Mouse (Mus musculus): Measurements from ENCODE around the gene Col8a2.

Gene Col8a2

GRCm38 (mm10) chr4:126286492-126286891, at the start of gene Col8a2:
Gene Col8a2 (plus strand): TSS chr4:126286793.
- no peak for DNase-seq (ENCODE audit: low read depth)

- no peak for DNase-seq (ENCODE audit: low read depth)
Measured at GRCm38 (mm10) chr4:126237721-126238242, 48.8 kb upstream of the Col8a2 start.

GRCm38 (mm10) chr4:126239862-126240475, 46.6 kb upstream of the Col8a2 start:
- no peak for DNase-seq (ENCODE audit: low read depth)

- DNase-seq (ENCODE audit: low read depth) = no peak
Measured at GRCm38 (mm10) chr4:126241956-126242355, 44.6 kb upstream of the Col8a2 start.

- DNase-seq (ENCODE audit: low read depth) = no peak
Measured at GRCm38 (mm10) chr4:126242510-126242909, 44.1 kb upstream of the Col8a2 start.

GRCm38 (mm10) chr4:126246202-126246889, 40.2 kb upstream of the Col8a2 start:
- DNase-seq (ENCODE audit: low read depth) = no peak

- no peak for DNase-seq (ENCODE audit: low read depth)
Measured at GRCm38 (mm10) chr4:126248261-126248868, 38.2 kb upstream of the Col8a2 start.

GRCm38 (mm10) chr4:126250659-126251058, 35.9 kb upstream of the Col8a2 start:
- DNase-seq (ENCODE audit: low read depth) = no peak

GRCm38 (mm10) chr4:126251655-126252254, 34.8 kb upstream of the Col8a2 start:
- peak; percentile 68 for DNase-seq (ENCODE audit: low read depth)

- no peak for DNase-seq (ENCODE audit: low read depth)
Measured at GRCm38 (mm10) chr4:126252411-126253237, 34.0 kb upstream of the Col8a2 start.

GRCm38 (mm10) chr4:126253637-126254272, 32.8 kb upstream of the Col8a2 start:
- peak; percentile 38 for DNase-seq (ENCODE audit: low read depth)

- DNase-seq (ENCODE audit: low read depth) = peak; percentile 54
Measured at GRCm38 (mm10) chr4:126254315-126255112, 32.1 kb upstream of the Col8a2 start.

- DNase-seq (ENCODE audit: low read depth) = peak; percentile 42
Measured at GRCm38 (mm10) chr4:126255113-126256001, 31.2 kb upstream of the Col8a2 start.

GRCm38 (mm10) chr4:126256131-126256791, 30.3 kb upstream of the Col8a2 start, which contains the start of gene Map7d1:
Gene Map7d1 (minus strand): TSS chr4:126256343.
- DNase-seq (ENCODE audit: low read depth) = peak; percentile 94

GRCm38 (mm10) chr4:126256967-126257881, 29.4 kb upstream of the Col8a2 start:
- DNase-seq (ENCODE audit: low read depth) = peak; percentile 28

GRCm38 (mm10) chr4:126259063-126259462, 27.5 kb upstream of the Col8a2 start:
- no peak for DNase-seq (ENCODE audit: low read depth)

GRCm38 (mm10) chr4:126259523-126260160, 27.0 kb upstream of the Col8a2 start:
- DNase-seq (ENCODE audit: low read depth) = peak; percentile 95
